Mouse (Mus musculus): ENCODE data around the gene Myog.

The Myog gene

DNA sequence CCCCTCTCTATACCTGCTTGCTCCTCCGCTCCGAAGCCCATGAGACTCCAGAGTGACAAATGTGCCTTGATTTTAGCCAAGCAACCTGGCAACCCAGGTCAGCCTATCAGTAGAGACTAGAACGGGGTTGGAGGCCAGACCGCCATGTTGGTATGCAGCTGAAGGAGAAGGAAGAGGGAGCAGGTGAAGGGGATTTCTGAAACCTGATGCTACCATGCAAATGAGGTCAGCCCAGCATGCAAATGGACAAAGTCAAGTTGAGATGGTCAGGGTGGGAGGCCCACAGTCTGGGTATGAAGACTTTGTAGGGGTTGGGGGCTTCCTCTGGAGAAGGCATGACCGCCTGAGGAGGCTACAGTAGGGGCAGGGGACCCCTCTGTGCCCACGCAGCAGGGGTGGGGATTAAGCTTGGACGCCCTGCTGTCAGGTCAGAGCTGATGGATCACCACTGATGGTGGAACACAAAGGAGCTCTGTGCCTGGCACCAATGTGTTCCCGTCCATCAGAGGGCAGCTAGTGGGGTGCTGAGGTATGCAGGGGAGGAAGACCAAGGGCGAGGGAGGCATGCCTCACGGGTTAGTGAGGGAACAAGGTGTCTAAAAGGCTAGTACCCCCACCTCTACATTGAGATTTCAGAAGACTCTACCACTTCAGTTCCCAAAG is 4.2 kb upstream of the Myog start:
- no peak for DNase-seq

DNA sequence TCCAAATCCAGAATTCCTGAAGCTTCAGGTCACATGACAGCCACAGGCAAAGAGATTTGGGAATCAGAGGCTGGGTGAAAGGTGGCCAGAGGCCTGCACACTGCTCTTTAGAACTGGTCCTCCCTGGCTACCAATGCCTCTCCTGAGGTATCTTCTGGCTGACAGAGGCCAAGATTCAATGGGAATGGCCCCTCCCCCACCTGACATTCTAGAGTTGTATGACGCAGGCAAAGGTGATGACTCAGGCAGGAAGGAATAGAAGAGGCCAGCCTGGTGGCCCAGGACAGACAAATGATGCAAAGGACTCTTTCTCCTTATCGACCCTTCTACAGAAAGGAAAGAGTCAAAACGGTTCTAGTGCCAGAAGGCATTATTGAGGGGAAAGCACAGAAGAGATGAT is 1.6 kb upstream of the Myog start:
- DNase-seq: no peak

DNA sequence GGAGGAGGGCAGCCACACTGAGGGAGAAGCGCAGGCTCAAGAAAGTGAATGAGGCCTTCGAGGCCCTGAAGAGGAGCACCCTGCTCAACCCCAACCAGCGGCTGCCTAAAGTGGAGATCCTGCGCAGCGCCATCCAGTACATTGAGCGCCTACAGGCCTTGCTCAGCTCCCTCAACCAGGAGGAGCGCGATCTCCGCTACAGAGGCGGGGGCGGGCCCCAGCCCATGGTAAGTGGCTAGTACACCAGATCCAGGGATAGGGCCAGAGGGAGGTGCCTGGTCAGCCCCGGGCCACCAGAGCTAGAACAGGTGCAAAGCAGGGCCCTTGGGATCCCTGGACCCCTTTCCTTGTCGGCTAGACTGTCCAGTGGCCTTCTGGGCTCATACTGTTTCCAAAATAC is 511 bp downstream of the Myog start:
- no peak for DNase-seq

DNA sequence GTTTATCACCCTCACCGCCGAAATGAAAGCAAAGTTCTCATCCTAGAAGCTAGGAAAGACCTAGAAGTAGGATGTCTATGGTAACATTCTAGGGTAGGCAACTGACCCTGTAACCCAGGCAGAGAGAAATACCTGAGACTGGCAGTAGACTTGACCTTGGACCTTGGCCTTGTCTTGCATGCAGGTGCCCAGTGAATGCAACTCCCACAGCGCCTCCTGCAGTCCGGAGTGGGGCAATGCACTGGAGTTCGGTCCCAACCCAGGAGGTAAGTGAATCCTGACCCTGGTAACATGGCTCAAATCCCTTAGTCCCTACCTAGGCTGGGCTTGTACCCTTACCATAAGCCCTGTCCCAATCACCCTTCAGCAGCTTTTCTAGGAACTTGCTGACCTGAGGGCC is 1.1 kb downstream of the Myog start:
- DNase-seq: peak; percentile 74

DNA sequence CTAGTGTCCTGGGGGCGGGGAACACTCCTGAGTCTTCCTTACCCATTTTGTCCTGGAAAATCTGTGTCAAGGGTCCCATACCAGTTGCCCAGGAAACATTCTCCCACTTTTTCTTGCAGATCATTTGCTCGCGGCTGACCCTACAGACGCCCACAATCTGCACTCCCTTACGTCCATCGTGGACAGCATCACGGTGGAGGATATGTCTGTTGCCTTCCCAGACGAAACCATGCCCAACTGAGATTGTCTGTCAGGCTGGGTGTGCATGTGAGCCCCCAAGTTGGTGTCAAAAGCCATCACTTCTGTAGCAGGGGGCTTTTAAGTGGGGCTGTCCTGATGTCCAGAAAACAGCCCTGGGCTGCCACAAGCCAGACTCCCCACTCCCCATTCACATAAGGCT is 1.8 kb downstream of the Myog start:
- no peak for DNase-seq

DNA sequence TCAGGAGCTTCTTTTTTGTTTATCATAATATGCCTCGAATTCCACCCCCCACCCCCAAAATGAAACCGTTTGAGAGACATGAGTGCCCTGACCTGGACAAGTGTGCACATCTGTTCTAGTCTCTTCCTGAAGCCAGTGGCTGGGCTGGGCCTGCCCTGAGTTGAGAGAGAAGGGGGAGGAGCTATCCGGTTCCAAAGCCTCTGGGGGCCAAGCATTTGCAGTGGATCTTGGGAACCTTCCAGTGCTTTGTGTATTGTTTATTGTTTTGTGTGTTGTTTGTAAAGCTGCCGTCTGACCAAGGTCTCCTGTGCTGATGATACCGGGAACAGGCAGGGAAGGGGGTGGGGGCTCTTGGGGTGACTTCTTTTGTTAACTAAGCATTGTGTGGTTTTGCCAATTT is 2.3 kb downstream of the Myog start:
- DNase-seq: no peak

DNA sequence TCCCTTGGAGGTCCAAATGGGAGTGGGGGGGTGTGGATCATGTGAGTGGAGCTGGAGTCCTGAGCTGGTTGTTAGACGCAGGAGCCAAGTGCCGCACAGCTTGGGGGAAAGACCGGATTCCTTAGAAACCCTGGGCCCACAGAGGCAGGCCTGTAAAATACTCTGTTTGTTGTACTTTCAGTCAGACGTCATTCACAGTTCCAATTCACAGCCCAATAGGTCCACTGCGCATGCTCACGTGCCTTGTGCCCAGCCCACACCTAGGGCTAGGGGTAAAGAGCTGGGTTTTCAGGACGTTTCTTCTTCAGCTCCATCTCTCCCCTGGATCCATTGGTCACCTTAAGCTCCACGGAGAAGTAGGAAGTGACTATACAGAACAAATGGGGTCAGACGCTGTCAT is 2.8 kb downstream of the Myog start:
- no peak for DNase-seq

DNA sequence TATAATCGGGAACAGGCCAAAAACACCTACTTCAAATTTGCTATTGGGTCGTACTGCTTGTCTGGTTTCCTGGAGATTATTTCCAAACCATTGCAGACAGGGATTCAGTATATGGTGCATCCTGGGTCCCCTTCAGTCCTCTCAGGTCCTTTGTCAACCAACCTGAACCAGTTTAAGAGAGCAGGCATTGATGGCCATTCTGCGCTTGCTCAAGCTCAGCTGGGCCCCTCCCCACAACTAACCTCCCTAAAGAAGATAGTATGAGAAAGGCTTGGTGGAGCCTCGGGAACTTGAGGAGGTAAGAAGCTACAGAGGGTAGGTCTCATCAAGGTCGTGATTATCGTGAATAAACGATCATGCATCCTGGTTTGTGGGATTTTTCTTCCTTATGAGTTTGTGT is 3.5 kb downstream of the Myog start:
- DNase-seq: no peak

DNA sequence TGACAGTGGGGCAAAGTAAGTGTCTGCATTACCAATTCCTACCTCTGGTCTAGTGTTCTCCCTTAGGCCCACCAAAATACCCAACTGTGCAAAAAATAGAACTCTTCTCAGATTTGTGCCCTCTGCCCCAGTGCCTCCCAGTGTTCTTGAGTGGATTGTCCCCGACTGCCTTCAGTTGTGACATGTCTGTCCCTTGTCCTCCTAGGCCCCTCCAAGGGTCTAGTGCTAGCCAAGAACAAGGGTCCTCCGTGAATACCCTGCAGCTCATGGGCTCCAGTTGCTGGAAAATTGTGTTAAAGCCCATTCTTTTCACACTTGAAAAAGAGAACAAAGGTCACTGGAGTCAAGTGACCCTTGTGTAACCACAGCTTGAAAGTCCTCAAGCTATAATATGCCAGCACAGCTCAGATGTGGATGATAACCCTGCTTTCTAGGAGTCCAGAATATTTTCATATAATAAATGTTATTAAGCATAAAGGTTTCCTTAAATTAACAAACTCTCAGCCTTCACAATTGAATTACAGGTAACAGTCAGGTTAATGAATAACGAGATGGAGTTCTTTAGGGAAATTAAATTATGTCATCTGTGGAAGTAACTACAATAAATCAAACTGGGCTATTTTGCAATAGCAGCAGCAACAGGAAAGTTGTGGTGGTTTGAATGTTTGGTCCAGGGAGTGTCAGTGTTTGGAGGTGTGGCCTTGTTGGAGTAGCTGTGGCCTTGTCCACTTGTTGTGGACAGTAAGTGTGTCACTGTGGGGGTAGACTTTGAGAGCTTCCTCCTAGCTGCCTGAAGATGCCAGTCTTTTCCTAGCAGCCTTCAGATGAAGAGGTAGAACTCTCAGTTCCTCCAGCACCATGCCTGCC is 4.2 kb downstream of the Myog start:
- DNase-seq: no peak

DNA sequence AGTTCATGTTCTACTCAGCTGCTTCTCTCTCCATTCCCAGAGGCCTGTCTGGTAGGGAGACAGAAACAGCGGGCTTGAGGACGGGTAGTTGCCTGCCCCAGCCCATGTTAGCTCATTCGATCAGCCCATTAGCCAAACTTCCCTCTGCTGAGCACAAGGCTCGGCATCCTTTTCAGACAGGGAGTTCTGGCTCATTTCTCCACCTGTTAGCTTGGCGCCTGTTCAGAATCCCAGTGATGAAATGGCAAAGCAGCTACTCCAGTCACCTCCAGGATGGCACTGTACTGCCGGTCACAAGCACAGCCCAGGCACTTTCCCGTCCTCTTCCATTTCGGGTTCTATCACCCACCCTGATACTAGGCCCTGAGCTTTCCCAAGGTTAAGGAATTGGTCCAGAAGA is 7.5 kb downstream of the Myog start:
- DNase-seq: peak; percentile 96

DNA sequence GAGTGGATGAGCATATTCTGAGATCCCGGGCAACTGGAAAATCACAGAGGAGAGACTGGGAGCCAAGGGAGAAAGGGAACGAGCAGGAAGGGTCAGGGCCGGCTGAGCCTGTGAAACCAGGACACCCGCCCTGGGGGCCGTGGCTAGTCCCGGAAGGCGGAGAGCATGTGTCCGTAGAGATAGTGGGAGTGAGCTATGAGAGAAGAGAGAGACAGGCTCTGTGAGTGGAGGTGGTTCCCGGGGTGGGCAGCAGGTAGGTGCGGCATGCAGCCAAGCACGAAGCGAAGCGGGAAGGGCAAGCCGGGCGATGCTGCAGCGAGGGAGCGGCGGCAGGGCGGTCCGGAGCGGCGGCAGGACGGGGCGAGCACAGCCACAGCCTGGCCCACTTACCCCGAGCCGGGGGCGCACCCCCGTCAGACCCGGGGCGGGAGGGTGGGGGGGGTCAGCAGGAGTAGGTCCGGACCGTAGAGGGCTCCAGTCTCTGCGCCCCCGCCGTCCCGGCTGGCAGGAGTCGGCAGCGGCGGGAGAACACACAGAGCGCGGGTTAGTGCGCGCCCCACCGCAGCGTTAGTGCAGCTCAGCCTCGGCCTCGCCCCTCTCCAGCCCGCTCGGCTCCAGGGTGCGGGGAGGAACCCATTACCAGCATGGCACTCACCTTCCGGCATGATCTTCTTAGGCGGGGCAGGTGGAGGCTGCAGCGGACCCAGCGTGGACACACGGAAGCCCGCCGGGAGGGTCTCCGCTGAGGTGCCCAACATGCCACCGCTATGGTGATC is 9.0 kb downstream of the Myog start:
- DNase-seq: peak; percentile 63

DNA sequence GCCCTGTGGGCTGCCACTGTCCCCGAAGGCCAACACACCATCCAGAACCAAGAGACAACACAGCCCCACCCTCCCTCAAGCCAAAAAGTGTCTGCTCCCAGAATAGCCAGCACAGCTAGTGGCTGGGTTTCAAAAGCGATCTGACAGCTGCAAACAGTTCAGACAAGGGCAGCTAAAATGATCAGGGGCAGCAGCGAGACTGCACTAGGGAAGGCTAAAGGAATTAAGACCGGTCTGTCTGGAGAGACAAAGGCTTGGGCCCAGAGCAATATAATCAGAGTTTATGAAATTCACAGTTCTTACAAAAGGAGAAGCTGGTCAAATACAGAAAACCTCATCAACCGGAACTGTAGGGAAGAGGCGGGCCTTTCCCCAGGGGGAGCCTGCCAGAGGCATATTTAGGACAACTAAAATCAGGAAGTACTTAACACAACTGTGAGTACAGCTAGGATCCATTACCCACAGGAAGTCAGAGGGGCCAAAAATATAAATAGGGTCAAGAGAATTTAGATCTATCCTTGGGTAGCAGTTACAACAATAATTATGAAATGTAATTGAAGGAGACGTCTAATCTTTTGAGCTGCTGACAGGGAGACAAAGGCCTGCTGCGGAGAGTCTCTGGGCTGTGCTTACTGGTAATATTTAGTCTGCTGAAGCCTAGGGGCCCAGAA is 12.9 kb downstream of the Myog start:
- DNase-seq: no peak

DNA sequence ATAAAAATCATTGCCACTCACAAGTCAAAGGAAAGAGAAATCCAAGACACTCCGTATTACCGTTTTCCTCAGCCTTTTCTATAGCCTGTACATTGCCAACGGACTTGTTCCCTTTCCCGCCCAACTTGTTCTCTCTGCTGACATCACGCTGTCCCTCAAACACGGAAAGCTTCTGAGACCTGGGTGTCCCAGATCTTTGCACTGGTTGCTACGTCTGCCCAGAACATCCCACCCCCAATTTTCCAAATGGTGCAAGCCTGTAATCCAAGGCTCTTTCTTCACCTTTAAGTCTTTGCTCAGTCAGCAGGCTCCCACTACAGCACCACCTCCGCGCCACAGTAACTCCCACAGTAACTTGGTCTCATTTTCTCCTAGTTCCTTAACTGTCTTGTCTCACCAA is 15.2 kb downstream of the Myog start:
- DNase-seq: no peak

DNA sequence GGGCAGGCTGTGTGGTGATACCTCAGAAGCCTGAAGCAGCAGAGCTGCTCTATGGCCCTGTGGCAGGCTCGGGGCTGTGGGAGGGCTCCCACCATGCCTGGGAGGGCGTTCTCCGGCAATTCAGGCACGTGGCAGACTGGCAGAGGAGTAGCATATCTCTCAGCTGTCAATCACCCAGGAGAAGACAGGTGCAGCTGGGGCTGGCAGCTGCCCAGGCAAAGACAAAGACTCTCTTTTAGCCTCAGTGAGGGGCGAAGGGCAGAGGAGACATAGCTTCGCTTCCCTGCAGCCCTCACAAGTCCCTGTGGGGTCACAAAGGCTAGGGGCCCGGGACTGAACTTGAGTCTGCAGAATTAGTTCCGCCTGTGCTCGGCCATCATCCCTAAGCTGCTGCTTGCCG is 17.6 kb downstream of the Myog start:
- DNase-seq: no peak

DNA sequence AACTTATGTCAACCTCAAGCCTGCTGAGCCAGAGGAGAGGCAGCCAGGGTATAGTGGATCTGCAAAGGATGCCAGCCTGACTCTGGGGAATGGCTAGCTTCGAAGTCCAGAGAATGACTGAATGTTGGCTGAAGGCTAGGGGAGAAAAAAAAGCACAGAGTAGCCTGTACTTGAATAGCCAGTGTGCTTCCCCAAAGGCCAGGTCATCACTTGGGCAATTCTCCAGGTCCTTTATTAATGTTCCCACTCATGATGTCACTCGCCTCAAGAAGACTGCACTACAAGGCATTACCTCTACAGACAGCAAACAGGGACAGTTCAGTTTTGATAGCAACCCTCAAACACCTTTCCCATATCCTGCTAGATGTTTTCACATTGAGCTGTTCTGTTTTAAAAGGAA is 20.5 kb downstream of the Myog start:
- no peak for DNase-seq

DNA sequence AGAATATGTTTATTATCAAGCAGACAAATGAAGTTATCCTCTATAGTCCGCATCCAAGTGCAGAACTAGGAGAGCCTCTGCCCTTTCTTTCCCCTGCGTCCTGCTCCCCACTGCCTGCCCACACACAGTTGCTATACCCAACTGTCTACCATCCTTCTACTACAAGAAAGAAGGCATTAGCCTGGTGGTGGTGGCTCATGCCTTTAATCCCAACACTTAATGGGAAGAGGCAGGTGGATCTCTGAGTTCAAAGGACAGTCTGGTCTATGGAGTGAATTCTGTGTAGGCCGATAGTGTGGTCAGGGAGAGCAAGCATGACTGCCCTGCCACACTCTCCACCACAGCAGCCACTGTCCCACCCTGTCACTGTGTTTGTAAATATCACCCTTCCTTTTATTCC is 20.9 kb downstream of the Myog start:
- no peak for DNase-seq

DNA sequence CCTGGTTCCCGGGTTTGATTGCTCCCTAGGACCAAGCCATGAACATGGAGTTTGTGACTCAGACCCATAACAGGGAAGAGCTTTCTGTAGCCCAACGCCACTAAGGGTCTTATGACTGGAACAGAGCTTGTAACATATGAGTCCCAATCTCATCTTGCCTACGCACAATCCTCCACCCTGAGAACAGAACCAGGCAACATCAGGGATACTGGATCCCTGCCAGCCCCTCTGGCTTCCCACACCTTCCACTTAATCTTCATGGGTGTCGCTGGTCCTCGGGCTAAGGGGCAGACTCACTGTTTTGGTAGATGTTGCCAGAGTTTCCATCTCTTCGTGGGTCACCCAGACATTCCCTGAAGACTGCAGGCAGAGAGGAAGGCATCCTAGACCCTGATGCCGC is 22.0 kb downstream of the Myog start:
- DNase-seq: no peak

DNA sequence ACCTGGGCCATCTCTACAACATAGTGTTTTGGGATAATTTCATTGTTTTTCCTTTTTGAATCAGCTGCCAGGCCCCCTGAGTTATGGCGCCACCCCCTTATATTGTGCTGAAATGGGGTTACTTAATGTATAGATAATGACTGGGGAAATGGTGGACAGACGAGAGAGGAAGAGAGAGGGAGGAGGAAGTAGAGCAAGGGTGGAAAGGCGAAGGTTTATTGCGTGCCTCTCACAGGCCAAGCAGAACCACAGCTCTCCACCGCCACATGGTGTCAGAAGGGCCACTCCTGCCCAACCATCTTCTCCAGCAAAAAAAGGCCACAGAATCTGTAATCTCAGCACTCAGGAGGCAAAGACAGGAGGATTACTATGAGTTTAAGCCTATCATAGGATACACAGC is 25.4 kb downstream of the Myog start:
- no peak for DNase-seq

DNA sequence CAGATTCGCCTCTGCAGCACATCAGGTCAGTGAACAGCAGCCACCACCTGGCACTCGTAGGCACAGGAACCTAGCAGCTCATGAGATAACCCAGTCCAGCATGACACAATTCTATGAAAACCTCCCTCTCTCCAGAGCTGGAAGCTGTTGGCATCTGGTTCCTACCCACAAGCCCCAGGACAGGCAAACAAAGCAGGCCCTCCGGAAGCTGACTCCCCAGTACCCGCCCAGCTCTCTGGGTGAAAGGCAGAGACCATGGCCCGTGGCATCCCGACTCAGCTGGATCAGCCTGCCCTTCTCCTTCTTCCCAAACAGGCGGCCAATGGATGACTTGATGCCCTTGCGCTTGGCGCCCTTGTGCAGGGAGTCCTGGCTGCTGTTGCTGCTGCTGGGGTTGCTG is 26.6 kb downstream of the Myog start:
- DNase-seq: no peak

DNA sequence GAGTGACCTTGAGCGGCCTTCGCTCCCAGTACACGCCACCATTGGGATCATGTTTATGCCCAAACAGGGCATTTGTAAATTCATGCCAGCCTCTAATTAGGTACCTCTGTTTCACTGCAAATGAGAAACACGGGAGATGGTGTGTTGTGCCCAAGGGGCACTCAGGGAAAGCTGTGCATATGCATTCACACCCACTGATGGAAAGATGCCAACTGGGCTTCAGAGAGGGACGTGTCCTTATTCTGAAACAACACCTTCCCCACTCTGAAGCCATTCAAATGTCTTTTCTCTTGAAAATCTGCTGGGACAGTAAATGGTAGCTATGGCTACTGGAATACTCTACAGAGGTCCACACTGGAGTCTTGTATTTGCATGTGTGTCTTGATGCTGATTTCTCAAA is 28.5 kb downstream of the Myog start:
- DNase-seq: no peak

DNA sequence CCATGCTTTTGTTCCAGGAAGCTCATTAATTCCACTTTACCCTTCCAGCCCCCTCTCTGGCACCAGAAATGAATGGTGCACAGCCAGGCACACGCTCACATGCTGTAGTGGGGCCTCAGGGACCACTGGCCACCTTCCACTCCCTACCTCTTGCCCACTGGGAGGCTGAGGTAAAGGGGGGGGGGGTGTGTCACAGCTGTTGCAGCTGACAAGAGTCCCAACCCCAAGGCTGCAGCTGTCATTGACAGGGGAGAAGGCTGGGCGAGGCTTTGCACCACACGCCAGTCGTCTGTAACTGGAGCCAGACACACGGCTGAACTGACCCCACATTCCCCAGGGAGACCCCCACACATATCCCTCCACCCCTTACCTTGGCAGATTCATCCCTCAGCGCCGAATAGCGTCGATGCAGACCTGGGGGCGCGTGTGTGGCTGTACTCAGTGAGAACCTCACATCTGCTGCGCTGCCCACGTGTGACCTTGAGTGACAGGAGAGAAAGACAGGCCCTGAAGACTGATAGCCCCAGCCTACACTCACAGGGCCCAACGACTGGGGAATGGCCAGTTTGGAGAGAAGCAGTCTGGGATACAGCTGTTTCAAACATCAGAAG is 31.0 kb downstream of the Myog start:
- DNase-seq: no peak

DNA sequence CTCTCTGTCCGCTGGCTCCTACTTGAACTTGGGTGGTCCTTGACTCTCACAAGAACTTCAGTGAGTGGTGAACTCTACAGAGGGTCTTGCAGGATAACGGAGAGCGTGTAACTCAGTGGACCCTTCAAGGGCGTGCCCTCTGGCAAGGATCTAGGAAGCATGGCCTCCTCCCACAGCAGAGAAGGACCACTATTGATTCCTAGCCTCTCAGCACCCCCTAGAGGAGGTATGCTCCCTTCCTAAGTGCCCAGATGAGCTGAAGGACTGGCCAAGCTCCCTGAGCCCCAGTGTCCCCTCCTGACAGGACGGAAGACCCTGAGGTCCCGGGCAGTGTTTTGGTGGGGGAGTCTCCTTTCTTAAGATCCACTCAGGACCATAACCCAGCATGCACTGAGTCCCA is 32.8 kb downstream of the Myog start:
- peak; percentile 56 for DNase-seq

DNA sequence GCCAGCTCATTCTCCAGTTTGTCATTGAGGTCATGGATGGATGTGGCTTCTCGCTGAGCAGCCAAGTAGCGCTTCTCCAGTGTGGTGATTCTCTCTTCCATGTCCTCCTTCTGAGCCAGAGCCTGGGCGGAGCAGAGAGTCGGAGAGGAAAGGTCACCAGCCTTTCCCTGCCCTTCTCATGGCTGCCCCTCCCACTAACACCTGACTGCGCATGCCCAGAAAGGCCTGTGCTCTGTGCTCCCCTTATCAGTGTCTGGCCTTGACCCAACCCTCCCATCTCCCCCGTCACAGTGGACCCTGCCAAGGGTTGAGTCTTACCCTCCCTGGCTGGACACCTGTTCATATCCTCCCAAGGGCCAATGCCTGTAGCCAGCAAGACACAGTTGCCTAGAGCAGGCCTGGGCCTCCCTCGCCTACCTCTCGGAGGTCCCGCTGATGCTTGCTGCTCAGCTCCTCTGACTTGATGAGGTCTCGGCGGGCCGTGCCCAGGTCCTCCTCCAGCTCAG is 37.1 kb downstream of the Myog start:
- DNase-seq: peak; percentile 54
